In genomic region chr12:89982445-89982844, GRCm38 (mm10) we compare ENCODE assay signal across 28 mouse cellular contexts.
DNase-seq lines count a peak whose midpoint lies in the region; ATAC-seq and TF ChIP-seq lines count a peak whose summit lies in the region.
"Had no signal": no experiment of that assay in that cellular context is flagged by ENCODE, and none has a peak within 500 bp of the region (broad histone marks: within the 10 kb centered on the region; RNA-seq: fewer than 3 reads in every experiment).

No protein-coding gene starts in this region.

- H3K4me1 ChIP-seq in hindbrain, embryonic 12.5 days, result 0 out of 2 replicates have a peak, but pooled peaks cover 2% of the 10 kb centered on the region
- no peaks in the 10 kb centered on the region for H3K4me1 ChIP-seq in hindbrain, postnatal 0 days (ENCODE audit: insufficient read depth, low read length)
- peaks cover 29% of the 10 kb centered on the region for H3K4me1 ChIP-seq in neural tube, embryonic 13.5 days (replicated peaks)
- H3K4me1 ChIP-seq in midbrain, embryonic 16.5 days (ENCODE audit: control insufficient read depth, insufficient read depth, low read length), result peaks cover 6% of the 10 kb centered on the region; the same call in 1 of the 2 replicates
- H3K4me1 ChIP-seq: heart, embryonic 10.5 days; heart, embryonic 15.5 days; liver, embryonic 12.5 days had no signal

- H3K27ac ChIP-seq in hindbrain, embryonic 12.5 days, result peak overlapping the region; percentile 46; the same call in 1 of the 2 replicates
- no peak overlapping the region for H3K27ac ChIP-seq in hindbrain, postnatal 0 days
- H3K27ac ChIP-seq in neural tube, embryonic 13.5 days (replicated peaks), result peak overlapping the region; percentile 43; the same call in 1 of the 2 replicates
- H3K27ac ChIP-seq in midbrain, embryonic 16.5 days (ENCODE audit: low read length), result peak overlapping the region; percentile 33
- H3K27ac ChIP-seq in gastrocnemius, adult 2 months, result no peak overlapping the region
- H3K27ac ChIP-seq: heart, embryonic 10.5 days; heart, embryonic 15.5 days; liver, embryonic 12.5 days; macrophage had no signal

- no peak overlapping the region for H3K9ac ChIP-seq in hindbrain, embryonic 12.5 days
- no peak overlapping the region for H3K9ac ChIP-seq in hindbrain, postnatal 0 days (replicated peaks; ENCODE audit: low read length)
- H3K9ac ChIP-seq in neural tube, embryonic 13.5 days, result no peak overlapping the region
- no peak overlapping the region for H3K9ac ChIP-seq in midbrain, embryonic 16.5 days (ENCODE audit: low read depth, low read length)
- H3K9ac ChIP-seq: forebrain, postnatal 0 days; heart, embryonic 15.5 days; liver, embryonic 12.5 days; liver, postnatal 0 days had no signal

- no peak for DNase-seq in hindbrain, postnatal 0 days (ENCODE audit: low spot score)
- no peak for DNase-seq in neural tube, embryonic 10.5 days (ENCODE audit: extremely low spot score, low spot score)
- no peak for DNase-seq in embryo, embryonic 10.5 days (ENCODE audit: low spot score)
- DNase-seq in gastrocnemius, adult 2 months, result no peak
- DNase-seq: adrenal gland, postnatal 25 days; cerebellum, adult 18-20 months; cerebellum, postnatal 14 days; forebrain, postnatal 0 days; gastrocnemius, postnatal 14 days; kidney, adult 9 months; kidney, postnatal 10 days; layer of hippocampus, postnatal 36 days; left cerebral cortex, postnatal 4 days; liver, postnatal 0 days; right cerebral cortex, adult 18-20 months; spleen, adult 18-20 months; thymus, postnatal 25 days had no signal

- TF ChIP-seq CTCF in hindbrain, postnatal 0 days (IDR thresholded peaks at IDR 0.05; ENCODE audit: low read depth), result no peak
- no peak for TF ChIP-seq CTCF in gastrocnemius, adult 2 months (IDR thresholded peaks at IDR 0.05)

- intact Hi-C loops in gastrocnemius, adult 2 months (cut with DNase I), result no loop called here

- no peak overlapping the region for H3K4me3 ChIP-seq in hindbrain, embryonic 12.5 days
- H3K4me3 ChIP-seq in hindbrain, postnatal 0 days (ENCODE audit: low read length), result no peak overlapping the region
- no peak overlapping the region for H3K4me3 ChIP-seq in neural tube, embryonic 13.5 days
- no peak overlapping the region for H3K4me3 ChIP-seq in midbrain, embryonic 16.5 days (ENCODE audit: low read depth, low read length)
- no peak overlapping the region for H3K4me3 ChIP-seq in gastrocnemius, adult 2 months
- H3K4me3 ChIP-seq: heart, embryonic 10.5 days; heart, embryonic 15.5 days; liver, embryonic 12.5 days; myocyte had no signal

- H3K4me2 ChIP-seq in hindbrain, embryonic 12.5 days (replicated peaks), result no peak overlapping the region
- no peak overlapping the region for H3K4me2 ChIP-seq in hindbrain, postnatal 0 days (ENCODE audit: low read depth, low read length)
- no peak overlapping the region for H3K4me2 ChIP-seq in neural tube, embryonic 13.5 days
- no peak overlapping the region for H3K4me2 ChIP-seq in midbrain, embryonic 16.5 days (ENCODE audit: low read length)
- H3K4me2 ChIP-seq: heart, embryonic 15.5 days; liver, embryonic 12.5 days had no signal

- no peaks in the 10 kb centered on the region for H3K27me3 ChIP-seq in hindbrain, embryonic 12.5 days
- H3K27me3 ChIP-seq in hindbrain, postnatal 0 days (ENCODE audit: insufficient read depth, low read length), result no peaks in the 10 kb centered on the region
- no peaks in the 10 kb centered on the region for H3K27me3 ChIP-seq in neural tube, embryonic 13.5 days
- no peaks in the 10 kb centered on the region for H3K27me3 ChIP-seq in midbrain, embryonic 16.5 days (ENCODE audit: control insufficient read depth, insufficient read depth, low read depth, low read length)
- H3K27me3 ChIP-seq: heart, embryonic 15.5 days; liver, embryonic 12.5 days had no signal

- WGBS in hindbrain, embryonic 12.5 days, result 67% methylated on average over 5 of the region's 5 CpGs
- 45% methylated on average over 5 of the region's 5 CpGs for WGBS in hindbrain, postnatal 0 days
- 39% methylated on average over 5 of the region's 5 CpGs for WGBS in neural tube, embryonic 13.5 days
- WGBS in midbrain, embryonic 16.5 days, result 13% methylated on average over 5 of the region's 5 CpGs

- H3K9me3 ChIP-seq in hindbrain, embryonic 12.5 days (replicated peaks), result no peaks in the 10 kb centered on the region
- H3K9me3 ChIP-seq in hindbrain, postnatal 0 days (ENCODE audit: low read length), result no peaks in the 10 kb centered on the region
- H3K9me3 ChIP-seq in neural tube, embryonic 13.5 days, result no peaks in the 10 kb centered on the region
- no peaks in the 10 kb centered on the region for H3K9me3 ChIP-seq in midbrain, embryonic 16.5 days (replicated peaks; ENCODE audit: control insufficient read depth, low read length, poor library complexity, severe bottlenecking)
- H3K9me3 ChIP-seq: heart, embryonic 10.5 days; heart, embryonic 15.5 days; liver, embryonic 12.5 days had no signal

- H3K36me3 ChIP-seq in hindbrain, embryonic 12.5 days, result no peaks in the 10 kb centered on the region
- H3K36me3 ChIP-seq in hindbrain, postnatal 0 days (ENCODE audit: insufficient read depth, low read length), result no peaks in the 10 kb centered on the region
- no peaks in the 10 kb centered on the region for H3K36me3 ChIP-seq in neural tube, embryonic 13.5 days
- H3K36me3 ChIP-seq in midbrain, embryonic 16.5 days (ENCODE audit: control insufficient read depth, insufficient read depth, low read length), result no peaks in the 10 kb centered on the region
- H3K36me3 ChIP-seq: heart, embryonic 10.5 days; heart, embryonic 15.5 days; liver, embryonic 12.5 days had no signal

- no peak for ATAC-seq in hindbrain, embryonic 12.5 days (ENCODE audit: low FRiP score)
- ATAC-seq in hindbrain, postnatal 0 days, result no peak
- no peak for ATAC-seq in neural tube, embryonic 13.5 days (ENCODE audit: low read depth)
- ATAC-seq in midbrain, embryonic 16.5 days, result no peak
- ATAC-seq: CD4-positive, CD25-positive, alpha-beta regulatory T cell, adult 4 months; forebrain, postnatal 0 days; intestine, postnatal 0 days; liver, embryonic 12.5 days; liver, postnatal 0 days; lung, postnatal 0 days had no signal

Comparison
In these comparisons a context has a peak if more than half of its experiments do, and no peak if none do; other contexts are left out.
1. H3K27ac ChIP-seq: peak in hindbrain, embryonic 12.5 days (single experiment), neural tube, embryonic 13.5 days (single experiment) and midbrain, embryonic 16.5 days (single experiment); none in hindbrain, postnatal 0 days (single experiment) and gastrocnemius, adult 2 months (single experiment).